Mouse (Mus musculus): ENCODE results near the gene Tcte2.

The Tcte2 gene

DNA sequence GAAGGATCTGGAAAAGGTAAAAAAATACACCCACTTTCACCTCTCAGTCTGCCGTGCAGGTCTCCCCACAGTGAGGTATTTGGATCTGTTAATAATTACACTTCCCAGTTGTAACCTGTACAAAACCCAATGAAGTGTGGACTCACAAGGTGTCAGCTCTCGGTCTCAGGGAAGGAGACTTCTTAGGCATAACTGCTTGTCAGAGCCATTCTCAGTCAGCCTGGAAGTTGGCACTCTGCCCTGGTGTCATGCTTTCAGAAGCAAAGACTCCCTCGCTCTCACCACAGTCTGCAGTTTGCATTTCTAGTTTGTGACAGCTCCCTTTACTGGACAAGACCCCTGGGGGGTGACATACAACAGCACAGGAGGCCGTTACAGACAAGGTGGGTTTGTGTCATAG lies 16.8 kb downstream of the Tcte2 start:
- peak; percentile 93 to 94 for DNase-seq

DNA sequence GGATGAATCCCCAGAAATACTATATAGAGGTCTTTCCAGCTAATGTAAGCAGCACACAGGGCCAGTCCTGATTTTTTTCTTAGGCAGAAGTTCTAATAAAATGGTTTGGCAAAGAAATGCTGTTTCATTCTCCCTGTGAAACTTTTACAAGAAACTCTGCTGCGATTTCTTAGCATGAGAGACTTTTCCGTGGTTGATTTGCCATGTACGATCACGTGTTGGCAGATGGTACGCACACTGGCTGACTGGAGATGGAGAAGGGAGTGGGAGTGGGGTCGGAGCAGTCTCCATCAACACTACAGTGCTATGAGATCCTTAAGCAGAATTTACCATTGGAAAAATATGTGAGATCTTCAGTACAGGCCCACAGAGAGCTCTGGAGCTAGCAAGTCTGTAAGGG lies 17.4 kb downstream of the Tcte2 start:
- peak in 1 of 2 experiments; percentile 19 for DNase-seq

DNA sequence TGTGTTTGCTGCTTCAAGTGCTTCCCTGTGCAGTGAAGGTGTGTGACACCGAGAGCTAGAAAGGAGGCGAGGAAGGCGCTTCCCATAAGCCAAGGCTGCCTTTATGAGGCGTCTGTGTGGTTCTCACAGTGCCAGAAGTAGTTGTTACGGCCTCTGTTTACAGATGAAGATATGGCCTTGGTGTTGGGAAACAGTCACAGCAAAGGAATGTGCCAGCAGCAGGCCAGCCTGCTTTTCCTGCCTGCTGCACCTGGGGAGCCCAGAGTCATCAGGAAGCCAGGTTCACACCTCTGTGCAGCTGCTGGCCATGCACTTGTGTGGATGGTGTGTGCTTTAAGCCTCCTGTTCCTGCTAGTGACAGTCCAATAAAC lies 17.9 kb downstream of the Tcte2 start:
- peak; percentile 34 to 60 for DNase-seq

DNA sequence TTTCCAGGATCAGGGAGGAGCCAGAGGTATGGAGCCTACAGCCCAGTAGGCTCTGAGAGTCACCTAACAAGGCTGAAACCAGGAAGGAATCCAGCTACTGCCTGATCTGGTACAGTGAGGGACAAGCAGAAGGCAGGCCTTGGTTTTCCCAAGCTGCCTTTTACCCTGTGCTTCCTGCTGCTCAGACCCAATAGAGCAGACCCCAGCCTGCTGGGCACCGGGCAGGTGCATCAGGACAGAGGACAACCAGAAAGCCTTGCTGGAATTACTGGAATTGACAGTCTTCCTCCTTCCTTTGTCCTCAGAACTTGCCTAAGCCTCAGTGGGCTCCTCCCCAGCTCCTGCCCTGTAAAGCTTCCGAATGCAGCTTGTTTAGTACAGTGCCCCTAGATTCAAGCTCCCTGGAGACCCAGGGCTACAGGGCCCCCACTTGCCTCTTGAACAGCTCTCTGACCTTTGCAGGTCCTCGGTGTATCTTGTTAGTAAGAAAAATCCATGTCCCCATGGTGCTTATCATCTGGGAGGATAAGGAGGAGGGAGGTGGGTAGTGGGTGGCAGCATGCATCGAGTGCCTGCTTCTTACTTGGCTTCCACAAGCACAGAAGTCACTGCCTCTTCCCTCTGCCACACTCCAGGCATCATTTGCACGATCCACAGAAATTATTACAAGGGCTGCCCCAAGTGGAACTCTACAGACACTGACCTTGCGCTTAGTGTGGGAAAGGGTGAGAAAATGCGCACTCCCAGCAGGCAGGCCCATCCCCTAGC lies 18.5 kb downstream of the Tcte2 start:
- no peak for DNase-seq

DNA sequence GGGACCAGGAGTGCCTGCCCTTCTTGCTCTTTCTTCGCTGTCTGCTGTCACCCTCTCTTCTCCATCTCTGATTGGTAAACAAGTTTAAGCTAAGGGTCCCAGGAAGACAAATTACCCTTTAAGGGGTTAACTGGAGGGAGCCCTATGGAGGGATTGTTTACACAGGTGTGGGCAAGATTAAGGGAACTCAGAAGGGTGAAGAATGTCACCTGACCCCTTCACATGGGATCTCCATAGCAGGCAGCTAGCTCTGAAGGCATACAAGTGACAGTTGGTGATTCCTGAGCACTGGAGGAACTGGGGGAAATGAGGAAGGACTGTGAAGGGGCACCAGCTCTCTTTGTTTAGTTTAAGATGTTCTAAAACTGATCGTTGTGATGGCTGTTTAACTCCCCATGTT lies 19.3 kb downstream of the Tcte2 start:
- no peak for DNase-seq

DNA sequence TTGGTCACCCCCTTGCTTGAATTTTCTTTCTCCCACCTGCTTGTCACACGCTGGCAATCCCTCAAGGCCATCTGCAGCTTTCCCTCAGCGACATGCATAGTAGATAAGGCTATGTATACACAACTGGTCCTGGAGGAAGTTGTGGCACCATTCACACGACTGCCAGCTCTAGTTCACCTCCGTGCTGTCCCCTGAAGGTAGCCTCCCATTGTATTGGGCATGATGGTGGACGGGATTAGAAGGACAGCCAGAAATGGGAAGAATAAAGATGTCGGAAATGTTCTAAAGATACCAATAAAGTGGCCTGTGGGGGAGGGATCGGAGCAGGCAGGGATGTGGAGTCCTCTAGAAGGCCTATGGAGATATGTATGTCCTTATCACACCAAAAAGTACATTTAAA lies 20.0 kb downstream of the Tcte2 start:
- DNase-seq, result no peak

DNA sequence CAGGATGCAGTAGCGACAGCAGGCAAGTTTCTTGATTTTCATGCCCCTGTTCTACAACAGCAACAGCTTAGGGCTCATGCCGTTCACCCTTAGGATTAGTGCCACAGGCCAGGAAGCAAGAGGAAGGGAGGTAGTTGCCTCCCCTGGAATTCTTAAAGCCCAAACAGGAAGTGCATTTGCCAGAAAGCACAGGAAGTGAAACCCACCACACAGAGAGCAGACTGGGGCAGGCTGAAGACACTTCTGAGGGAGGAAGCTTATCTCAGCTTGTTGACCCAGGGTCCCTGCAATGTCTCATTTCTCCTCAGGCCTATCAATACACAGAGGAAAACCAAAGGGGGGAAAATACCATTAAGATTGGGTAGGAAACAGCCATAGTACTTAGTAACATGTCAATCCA lies 20.8 kb downstream of the Tcte2 start:
- no peak for DNase-seq

DNA sequence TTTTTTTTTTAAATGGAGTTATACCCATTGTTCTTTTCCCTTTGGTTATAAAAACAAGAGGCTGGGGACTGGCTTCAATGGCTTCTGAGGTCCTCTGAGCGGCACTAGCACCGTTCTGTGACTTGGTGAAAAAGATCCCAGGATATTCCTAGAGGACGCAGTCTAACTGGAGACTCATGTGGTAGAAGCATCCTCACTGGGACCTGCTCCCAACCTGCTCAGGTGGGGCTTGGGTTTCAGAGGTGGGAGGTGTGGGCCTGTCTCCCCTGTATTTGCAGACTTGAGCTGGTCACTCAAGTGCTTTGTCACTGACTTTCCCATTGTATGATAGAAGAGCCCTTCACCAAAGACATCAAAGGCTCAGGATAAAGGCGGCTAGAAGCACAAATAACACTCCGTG lies 21.6 kb downstream of the Tcte2 start:
- DNase-seq, result no peak

DNA sequence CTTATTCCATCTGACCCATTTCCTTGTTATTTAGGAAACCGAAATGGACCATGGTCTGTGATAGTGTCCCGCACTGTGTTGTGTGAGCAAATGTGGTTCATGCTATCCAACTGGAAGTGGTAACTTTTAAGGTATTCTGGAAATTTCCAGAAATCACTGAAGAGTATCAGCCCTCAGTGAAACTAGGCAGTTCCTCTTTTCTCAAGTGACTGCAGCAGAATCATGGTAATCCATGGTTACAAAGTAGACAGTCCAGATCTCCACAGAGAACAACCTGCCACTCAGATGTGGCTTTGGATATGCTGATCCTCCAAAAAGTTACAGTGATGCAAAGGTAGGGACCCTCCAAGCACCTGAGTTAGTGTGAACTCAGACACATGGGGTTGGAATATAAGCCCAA lies 22.7 kb downstream of the Tcte2 start:
- no peak for DNase-seq

DNA sequence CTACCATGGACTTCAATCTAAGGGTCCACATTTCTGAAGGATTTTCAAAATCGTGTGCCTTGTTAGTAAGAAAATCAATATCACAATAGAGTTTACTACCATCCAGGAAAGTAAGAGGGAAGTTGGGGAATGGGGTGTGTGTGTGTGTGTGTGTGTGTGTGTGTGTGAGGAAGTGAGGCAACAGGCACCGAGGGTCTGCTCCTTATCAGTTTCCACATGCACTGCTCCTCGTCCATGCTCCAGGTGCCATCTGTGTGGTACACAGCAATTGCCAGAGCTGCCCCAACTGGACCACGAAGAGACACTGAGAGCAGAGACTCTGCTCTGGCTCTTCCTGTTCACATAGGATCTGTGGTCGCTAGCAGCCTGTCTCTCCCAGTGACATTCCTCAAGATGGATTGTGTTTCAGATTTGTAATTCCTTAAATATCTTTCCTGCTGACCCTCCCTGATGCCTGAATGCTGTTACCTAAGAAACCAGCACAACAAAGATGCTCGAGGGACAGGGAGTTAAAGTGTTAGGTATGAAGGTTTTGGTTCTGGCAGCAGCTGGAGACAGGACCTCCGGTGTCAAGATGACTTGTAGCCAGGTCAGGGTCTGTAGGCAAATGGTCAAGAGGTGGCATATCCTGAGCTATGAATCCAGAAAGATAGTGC lies 23.4 kb downstream of the Tcte2 start:
- DNase-seq, result no peak

DNA sequence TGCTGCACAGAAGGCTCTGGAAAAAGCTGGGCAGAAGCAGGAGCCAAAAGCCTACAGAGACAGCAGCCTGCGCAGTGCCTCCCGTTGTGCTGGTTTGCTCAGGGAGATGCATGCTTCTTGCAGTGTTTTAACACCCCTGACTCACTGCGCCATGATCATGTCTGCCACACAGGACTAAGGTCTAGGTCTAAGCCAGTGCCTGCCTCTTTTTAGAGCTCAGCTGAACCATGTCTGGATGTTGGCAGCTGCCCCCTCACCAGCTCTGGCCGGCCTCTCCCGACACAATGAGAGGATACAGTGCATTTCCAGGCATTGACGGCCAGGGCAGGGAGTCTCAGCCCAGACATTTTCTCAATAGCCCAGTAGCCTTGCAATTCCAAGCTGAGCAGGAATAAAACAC lies 24.3 kb downstream of the Tcte2 start:
- DNase-seq, result no peak

DNA sequence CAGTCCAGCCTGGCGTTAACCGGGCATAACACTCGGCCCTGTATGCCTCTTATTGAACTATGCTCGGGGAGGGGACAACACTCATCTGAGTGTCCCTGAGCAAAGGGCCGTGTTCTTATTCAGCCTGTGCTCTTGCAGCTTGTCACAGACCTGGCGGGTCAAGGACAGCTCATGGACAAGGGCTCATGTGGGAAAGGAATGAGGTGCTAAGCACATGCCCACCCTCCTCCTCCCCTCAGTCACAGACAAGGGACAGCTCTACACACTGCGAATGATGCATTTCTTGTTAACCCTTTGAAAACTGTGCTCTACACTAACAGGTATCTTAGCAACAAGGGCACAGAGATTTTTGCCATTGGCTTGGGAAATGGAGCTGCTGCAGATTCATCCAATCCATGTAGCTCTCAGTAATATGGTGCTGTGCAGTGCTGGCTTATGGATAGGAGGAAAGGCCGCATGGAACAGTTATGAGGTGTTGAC lies 25.8 kb downstream of the Tcte2 start:
- DNase-seq, result peak in 1 of 2 experiments; percentile 37

DNA sequence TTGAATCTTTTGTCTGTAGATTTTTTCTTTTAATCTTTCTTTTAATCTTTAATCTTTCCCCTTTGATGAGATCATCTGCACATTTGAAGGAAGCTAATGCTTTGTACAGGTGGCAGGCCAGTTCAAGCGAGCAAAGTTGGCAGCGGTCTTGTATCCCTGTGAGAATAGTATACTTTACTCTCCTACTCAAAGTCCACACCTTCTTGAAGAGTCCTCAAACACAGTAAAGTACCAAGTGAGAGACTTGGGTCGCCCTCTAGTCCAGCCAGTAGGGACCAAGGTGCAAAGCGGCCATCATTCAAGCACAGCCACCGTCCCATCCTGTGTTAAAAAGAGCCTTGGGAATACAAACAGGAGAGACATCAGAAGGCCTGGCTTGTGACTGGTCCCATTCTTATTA lies 26.6 kb downstream of the Tcte2 start:
- DNase-seq, result peak; percentile 72 to 82

DNA sequence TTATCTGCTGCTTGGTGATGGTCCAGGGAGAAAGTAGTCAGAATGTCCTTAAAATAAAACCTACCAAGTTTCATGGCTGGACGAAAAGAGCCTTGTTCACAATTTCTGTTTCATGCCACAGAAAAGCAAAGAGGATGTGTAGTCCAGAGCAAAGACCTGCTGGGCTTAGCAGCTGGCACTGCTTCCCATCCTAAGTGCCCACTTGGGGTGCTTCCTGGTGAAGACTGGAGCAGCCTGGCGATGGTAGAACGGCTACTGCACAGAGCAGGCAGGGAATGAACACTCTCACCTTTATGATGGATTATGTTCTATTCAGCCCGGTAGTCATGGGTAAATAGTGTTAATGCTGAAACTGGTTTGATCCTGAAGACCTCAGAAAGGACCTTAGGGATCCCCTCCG lies 27.7 kb downstream of the Tcte2 start:
- no peak for DNase-seq

DNA sequence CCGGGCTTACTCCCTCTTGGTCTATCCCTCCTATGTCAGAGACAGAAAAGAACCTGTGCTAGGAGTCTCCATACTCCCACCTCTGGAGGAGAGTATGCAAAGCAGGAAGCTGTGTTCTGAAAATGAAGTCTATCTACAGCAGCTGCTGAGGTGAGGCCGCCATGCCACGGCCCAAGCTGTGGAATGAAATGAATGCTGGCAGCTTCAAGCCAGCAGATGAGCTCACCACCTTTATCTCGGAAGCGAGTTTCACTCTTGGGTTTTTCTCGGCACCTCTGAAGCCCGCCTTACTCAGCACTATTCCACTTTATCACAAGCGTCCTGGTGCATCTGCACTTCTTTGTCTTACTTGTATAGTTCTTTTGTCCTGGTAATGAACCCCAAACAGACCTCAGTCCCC lies 28.9 kb downstream of the Tcte2 start:
- DNase-seq, result no peak

DNA sequence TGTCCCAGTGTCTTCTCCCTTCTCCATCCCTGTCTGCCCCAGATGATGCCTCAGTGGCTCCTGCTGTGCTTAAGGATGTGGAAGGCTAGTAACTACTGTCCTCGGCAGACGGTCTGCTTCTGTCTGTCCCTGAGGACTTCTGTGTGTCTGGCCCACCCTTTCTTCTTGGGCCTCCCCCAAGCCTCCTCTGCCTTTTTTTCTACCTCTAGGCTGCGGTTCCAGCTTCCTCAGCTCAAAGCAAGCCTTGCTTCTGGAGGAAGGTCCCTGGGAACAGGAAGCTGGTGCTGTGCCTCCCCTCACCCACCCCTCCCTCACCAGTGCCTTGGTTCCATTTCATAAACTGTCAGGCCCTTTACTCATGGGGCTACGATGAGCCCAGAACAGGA lies 29.9 kb downstream of the Tcte2 start:
- no peak for DNase-seq

DNA sequence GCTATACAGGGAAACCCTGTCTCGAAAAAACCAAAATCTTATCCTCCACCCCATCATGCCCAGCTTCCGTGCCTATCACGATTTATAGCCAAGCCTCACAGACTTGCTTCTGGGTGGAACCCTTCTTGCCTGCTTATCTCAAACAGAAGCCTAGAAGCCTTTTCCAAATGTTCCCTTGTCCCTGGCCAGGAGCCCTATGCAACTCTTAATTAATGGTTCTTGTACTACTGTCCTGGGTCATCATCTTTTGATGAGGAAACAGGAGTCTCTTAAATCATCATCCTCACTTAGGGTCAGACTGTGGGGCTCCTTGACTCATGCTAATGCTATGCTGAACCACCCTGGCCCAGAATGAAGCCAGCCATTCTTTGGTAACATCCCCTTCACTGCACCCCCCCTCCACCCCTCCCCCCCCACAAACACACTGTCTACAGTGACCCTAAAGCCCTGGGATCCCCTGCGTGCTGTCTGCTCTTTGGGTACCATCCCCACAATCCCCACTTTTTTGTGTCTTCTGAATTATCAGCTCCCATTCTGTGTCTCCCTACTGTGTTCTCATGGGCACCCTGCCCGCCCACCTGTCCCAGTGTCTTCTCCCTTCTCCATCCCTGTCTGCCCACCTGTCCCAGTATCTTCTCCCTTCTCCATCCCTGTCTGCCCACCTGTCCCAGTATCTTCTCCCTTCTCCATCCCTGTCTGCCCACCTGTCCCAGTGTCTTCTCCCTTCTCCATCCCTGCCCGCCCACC lies 30.5 kb downstream of the Tcte2 start:
- no peak for DNase-seq

DNA sequence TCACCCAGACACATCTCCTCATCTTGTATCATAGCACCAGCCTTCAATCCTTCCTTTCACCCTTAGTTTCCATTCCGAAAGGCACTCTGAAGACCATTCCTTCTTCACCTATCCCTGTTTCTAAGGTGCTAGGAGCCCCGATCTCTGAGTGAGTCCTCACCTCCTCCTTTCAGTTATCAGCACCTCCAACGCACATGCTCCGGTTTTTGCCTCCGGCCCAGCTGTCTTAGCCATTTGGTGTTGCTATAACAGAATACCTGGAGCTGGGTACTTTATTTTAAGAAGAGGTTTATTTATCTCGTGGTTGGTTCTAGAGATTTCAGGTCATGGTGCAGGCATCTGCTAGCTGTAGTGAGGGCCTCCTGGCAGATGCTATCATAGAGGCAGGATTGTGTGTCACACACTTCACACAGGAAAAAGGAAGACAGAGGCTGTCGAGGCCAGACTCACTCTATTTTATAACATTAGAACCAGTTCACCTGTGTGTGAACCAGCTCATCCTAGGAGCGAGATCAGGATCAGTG lies 34.7 kb downstream of the Tcte2 start:
- no peak for DNase-seq

DNA sequence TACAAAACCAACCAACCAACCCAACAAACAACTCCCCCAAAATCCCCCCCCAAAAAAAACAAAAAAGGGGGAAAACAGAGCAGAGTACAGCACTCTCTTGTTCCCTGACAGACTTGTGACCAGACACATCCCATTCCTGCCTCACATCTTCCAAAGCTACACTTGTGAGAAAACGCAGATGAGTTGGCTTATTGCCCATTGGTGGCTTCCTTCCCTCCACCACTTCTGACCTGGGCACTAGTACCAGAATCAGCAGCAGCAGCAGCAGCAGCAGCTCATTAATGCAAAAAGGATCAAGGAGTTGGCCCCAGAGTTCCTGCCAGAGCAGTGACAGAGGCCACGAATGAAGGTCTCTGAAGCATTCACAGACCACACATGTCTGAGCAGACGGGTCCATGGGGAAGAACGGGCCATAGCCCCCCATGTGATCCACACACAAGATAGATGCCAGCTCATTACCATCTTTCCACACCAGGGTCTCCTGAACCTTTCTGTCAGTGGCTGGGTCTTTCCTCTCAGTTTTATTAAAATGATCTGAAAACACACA lies 36.5 kb downstream of the Tcte2 start:
- no peak for DNase-seq

DNA sequence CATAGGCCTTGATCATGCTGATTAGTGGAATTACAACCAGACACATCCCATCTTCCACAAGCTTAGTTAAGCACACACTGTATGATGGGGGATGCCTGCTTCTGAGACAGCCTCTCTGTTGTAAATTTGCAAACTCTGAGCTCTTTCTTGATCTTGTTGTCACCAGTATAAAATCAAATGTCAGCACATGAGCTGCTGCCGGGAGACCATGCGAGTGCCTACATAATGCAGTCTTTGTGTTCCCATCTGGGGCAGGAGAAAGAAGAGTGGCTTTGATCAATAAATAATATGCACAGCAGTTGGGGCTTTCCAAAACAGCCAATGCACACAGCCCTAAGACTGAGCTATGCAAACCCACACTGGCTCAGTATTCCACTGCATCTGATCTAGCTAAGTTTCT lies 39.2 kb downstream of the Tcte2 start:
- no peak for DNase-seq

DNA sequence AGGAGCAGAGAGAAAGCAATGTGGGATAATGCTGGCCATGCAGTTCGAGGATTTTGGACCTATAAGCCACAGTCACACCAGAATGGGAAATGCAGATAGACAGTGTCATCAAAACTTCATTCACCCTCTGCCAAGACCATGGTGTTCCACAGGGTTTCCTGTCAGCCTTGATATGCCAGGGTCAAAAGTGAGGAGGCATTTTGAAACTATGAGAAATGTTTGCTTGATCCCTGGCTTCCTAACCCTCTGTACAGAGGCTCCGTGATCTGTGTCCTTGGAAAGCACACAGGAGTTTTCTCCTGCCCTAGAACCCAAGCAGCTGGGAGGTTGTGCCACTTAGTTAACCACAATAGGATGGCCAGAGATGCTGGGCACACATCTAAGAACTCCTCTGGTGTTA lies 40.3 kb downstream of the Tcte2 start:
- no peak for DNase-seq

DNA sequence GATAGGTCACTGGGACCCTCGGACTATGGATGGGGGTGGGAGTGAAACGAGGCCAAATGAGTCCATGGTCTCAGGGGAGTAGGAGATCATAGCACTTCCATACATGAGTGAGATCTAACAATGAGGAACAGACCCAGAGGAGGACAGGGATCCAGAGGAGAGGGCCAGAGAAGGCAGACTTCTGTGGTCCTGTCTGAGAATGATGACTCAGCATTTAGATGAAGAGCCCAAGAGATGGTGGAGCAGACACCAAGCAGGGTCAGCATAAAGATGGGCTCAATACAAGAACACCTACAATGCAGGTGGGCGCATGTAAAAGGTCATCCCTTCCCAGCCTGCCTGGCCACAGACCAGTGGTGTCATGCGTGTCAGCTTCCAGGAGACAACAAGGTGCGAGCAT lies 41.4 kb downstream of the Tcte2 start:
- DNase-seq, result no peak

DNA sequence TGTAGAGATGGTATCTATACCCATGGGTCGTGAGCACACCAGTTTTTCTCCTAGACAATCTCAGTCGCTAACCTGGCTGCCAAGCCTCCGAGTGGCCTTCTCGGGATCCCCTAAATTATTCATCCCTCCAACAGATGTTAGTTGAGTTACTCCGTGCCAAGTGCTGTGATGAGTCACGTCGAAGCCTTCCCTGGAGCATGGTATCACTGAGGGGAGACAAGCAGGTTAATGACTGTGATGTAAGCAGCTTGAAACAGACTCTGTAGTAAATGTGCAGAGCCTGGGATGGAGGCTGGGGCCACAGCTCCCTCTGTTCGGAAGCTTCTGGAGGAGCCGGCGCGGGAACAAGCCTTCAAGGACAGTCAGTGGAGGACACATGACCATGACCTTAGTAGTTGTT lies 44.2 kb downstream of the Tcte2 start:
- DNase-seq, result no peak

DNA sequence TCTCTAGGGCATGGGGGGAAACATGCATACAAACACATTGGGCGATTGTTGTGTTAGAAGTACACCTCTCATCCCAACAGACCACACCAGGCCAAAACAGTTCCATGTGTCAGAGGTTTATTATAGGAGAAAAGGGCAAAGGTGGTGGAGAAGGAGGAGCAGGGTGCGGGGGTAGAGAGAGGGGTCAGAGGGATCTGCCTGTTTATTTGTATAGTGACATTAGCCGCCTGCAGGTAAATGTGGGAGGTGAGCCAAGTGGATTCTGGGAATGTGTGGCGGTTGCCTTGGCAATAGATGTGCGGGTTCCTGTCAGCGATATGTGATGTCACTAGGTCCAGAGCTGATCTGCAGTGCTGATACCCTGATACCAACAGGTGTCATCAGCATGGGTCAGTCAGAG lies 45.3 kb downstream of the Tcte2 start:
- DNase-seq, result no peak

All from kidney, adult 8-10 months (tissue).